Mouse (Mus musculus): ENCODE measurements around the gene Klc4. TPM values are rescaled to one million over a fixed set of nuclear protein-coding genes. Genes with fewer than 3 reads are reported as not detected.
A peak's percentile ranks its signal among the peaks of the same experiment; 100 is the strongest.

Gene Klc4
- 10 to 100 TPM; 15.1 to 16.7 TPM for total RNA-seq (2021)
- long read RNA-seq, experiment 1, partial matches to known transcripts = 13 of 28 reads
- long read RNA-seq, experiment 1, other reads (novel, unspliced or antisense) = 12 of 28 reads
- long read RNA-seq, experiment 2, partial matches to known transcripts = 12 of 22 reads
- long read RNA-seq, experiment 2, other reads (novel, unspliced or antisense) = 7 of 22 reads

- DNase-seq (ENCODE audit: low spot score in 2 of 2) = peak; percentile 99
Observed at GRCm38 (mm10) chr17:46645561-46646321, at the start of gene Klc4, which contains the start of gene Mrpl2. Gene Klc4, minus strand, starts transcription at chr17:46646022. Gene Mrpl2, plus strand, starts transcription at chr17:46646229.

- DNase-seq (ENCODE audit: low spot score in 2 of 2) = no peak
Observed at GRCm38 (mm10) chr17:46694517-46695063, 48.8 kb upstream of the Klc4 start.

- no peak for DNase-seq (ENCODE audit: low spot score in 2 of 2)
Observed at GRCm38 (mm10) chr17:46691390-46691789, 45.6 kb upstream of the Klc4 start.

- DNase-seq (ENCODE audit: low spot score in 2 of 2) = no peak
Observed at GRCm38 (mm10) chr17:46690665-46691064, 44.8 kb upstream of the Klc4 start.

GRCm38 (mm10) chr17:46685913-46686312, 40.1 kb upstream of the Klc4 start:
- DNase-seq (ENCODE audit: low spot score in 2 of 2) = no peak

- no peak for DNase-seq (ENCODE audit: low spot score in 2 of 2)
Observed at GRCm38 (mm10) chr17:46682654-46683389, 37.0 kb upstream of the Klc4 start.

DNA sequence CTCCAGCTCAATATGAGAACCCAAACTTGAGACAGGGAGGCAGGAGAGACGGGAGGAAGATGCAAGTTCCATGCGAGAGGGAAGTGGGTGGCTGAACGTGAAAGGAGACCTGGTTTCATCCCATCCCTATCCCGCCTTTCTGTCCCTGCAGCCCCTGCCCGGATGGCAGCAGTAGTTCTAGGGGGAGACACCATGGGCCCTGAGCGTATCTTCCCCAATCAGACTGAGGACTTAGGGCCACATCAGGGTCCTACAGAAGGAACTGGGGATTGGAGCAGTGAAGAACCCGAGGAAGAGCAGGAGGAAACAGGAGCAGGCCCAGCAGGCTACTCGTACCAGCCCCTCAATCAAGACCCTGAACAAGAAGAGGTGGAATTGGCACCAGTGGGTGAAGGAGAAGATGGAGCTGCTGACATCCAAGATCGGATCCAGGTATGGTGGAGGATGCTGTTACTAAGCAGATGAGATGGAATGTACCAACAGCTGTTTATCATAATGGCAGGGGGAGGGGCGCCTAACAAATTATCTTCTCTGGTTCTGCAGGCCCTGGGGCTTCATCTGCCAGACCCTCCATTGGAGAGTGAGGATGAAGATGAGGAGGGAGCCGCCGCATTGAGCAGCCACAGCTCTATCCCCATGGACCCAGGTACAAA, 35.8 kb upstream of the Klc4 start:
- peak in 1 of 2 experiments; percentile 26 for DNase-seq (ENCODE audit: low spot score in 2 of 2)

GRCm38 (mm10) chr17:46680760-46681373, 35.0 kb upstream of the Klc4 start, which contains the start of gene Klhdc3:
Gene Klhdc3, minus strand, starts transcription at chr17:46680914.
- peak; percentile 94 to 98 for DNase-seq (ENCODE audit: low spot score in 2 of 2)

- no peak for DNase-seq (ENCODE audit: low spot score in 2 of 2)
Observed at GRCm38 (mm10) chr17:46679843-46680759, 34.3 kb upstream of the Klc4 start.

GRCm38 (mm10) chr17:46678911-46679310, 33.1 kb upstream of the Klc4 start:
- DNase-seq (ENCODE audit: low spot score in 2 of 2) = no peak

- no peak for DNase-seq (ENCODE audit: low spot score in 2 of 2)
Observed at GRCm38 (mm10) chr17:46678416-46678815, 32.6 kb upstream of the Klc4 start, which contains the start of gene Mea1. Gene Mea1, plus strand, starts transcription at chr17:46678793.

GRCm38 (mm10) chr17:46674530-46675283, 28.9 kb upstream of the Klc4 start:
- DNase-seq (ENCODE audit: low spot score in 2 of 2) = no peak

DNA sequence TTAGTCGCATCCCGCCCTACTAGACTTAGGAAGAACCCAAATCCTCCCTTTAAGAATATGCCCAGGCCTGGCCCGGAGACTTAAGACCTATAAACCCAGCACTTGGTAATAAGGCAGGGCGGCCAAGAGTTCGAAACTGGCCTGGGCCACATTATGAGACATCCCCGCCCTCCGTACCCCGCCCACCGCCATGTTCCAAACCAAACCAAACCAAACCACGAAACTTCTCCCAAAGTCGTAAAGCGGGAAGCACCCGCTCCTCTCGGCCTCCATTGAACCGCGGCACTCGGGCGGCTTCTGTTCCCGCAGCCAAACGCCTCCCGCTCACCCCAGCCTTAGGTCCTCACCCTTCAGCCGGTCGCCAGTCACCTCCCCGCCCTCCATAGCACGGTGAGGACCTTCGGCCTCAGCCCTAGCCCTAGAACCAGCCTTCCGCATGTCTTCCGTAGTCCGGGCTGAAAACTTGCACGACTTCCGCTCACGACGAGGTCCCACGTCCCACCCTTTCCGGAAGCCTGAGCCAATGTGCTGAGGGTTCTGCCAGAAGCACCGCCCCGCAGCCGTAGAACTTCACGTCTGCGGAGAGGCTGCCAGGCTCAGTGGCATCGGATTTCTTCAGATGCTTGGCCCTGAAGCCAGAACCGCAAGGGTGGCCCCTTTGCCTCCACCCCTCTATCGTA, 28.2 kb upstream of the Klc4 start, which contains the start of gene Rrp36:
Gene Rrp36 (minus strand): TSS at position 503 of the 680 bp plus-strand sequence.
- peak; percentile 87 to 93 for DNase-seq (ENCODE audit: low spot score in 2 of 2)

- DNase-seq (ENCODE audit: low spot score in 2 of 2) = no peak
Observed at GRCm38 (mm10) chr17:46669911-46670310, 24.1 kb upstream of the Klc4 start.

GRCm38 (mm10) chr17:46667712-46668111, 21.9 kb upstream of the Klc4 start:
- no peak for DNase-seq (ENCODE audit: low spot score in 2 of 2)

DNA sequence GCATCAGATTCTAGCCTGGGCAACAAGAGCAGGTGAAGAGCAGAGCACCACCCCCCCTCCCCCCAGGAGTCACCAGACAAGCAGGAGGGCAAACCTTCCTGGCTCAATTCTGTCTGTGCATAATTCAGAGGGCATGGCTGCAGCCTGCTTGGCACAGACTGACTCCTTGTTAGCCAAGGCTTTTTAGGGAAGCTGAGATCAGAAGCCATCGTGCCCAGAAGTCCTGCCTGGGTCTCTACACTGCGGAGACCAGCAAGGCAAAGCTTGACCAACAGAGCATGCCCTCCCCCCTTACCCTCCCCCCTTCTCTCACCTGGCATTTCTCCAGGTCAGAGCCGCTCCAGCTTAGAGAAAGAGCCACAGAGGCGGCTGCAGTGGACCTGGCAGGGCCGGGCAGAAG, 16.9 kb upstream of the Klc4 start:
- no peak for DNase-seq (ENCODE audit: low spot score in 2 of 2)

GRCm38 (mm10) chr17:46661981-46662380, 16.2 kb upstream of the Klc4 start:
- DNase-seq (ENCODE audit: low spot score in 2 of 2) = no peak

DNA sequence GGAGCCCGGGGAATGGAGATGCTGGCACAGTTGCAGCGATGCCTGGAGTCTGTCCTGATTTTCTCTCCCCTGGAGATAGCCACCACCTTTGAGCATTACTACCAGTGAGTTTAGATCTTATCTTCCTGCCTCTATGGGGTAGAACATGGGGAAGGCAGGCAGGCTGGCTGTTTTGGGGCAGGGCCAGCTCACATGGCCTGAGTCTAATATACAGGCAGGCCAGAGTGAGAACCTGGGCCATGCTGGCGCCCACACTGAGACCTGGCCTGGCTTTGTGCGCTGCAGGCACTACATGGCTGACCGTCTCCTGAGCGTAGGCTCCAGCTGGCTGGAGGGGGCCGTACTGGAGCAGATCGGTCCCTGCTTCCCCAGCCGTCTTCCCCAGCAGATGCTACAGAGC, 15.5 kb upstream of the Klc4 start:
- DNase-seq (ENCODE audit: low spot score in 2 of 2) = no peak
